Comparison of ENCODE assay signal across 8 mouse cellular contexts in the genomic region with DNA sequence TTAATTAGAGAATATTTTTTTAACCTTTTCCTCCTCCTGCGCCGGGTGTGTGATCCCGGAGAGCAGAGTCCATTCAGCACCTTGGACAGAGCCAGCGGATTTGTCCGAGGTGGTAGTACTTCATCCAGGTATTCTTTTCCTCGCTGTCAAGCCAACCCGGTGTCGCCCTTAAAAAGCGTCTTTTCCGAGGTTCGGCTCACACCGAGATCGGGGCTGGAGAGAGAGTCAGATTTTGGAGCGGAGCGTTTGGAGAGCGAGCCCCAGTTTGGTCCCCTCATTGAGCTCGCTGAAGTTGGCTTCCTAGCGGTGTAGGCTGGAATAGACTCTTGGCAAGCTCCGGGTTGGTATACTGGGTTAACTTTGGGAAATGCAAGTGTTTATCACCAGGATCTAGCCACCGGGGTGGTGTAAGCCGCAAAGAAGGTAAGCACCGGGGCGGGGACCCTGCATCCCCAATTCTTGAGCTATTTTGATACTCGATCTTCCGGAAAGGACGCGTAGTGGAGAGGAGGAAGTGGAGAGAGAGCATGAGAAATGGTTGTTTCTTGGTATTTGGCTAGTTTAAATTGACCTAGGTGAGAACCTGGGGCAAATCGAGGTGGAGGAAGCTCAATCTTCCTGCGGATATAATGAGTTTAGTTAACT. TPM values are rescaled to one million over a fixed set of nuclear protein-coding genes. Genes with fewer than 3 reads are reported as not detected.
DNase-seq lines count a peak whose midpoint lies in the region; ATAC-seq lines count a peak whose summit lies in the region.

No protein-coding gene starts in this region.

- no peaks in the 10 kb centered on the region for H3K36me3 ChIP-seq in embryonic facial prominence, embryonic 14.5 days (ENCODE audit: control insufficient read depth, insufficient read depth, low read length)
- H3K36me3 ChIP-seq in hindbrain, embryonic 13.5 days = no peaks in the 10 kb centered on the region
- H3K36me3 ChIP-seq in midbrain, embryonic 16.5 days (ENCODE audit: control insufficient read depth, insufficient read depth, low read length) = no peaks in the 10 kb centered on the region

- DNase-seq in gastrocnemius, postnatal 10 days = peak; percentile 53
- no peak for DNase-seq in gastrocnemius, adult 8-10 months (ENCODE audit: low spot score in 2 of 2)
- DNase-seq in adrenal gland, postnatal 4 days (ENCODE audit: low spot score in 2 of 2) = peak; percentile 15 to 22
- peak; percentile 76 for DNase-seq in embryonic facial prominence, embryonic 14.5 days (ENCODE audit: low spot score)
- peak; percentile 21 for DNase-seq in left cerebral cortex, postnatal 4 days

- ATAC-seq in embryonic facial prominence, embryonic 14.5 days (ENCODE audit: low read depth) = no peak
- ATAC-seq in hindbrain, embryonic 13.5 days (ENCODE audit: low FRiP score) = no peak
- ATAC-seq in midbrain, embryonic 16.5 days = no peak
- ATAC-seq in erythroblast, adult 5-6 weeks (replicated peaks; ENCODE audit: low FRiP score, poor library complexity, severe bottlenecking) = no peak

- no peaks in the 10 kb centered on the region for H3K9me3 ChIP-seq in embryonic facial prominence, embryonic 14.5 days (ENCODE audit: control insufficient read depth, low read length)
- H3K9me3 ChIP-seq in hindbrain, embryonic 13.5 days = no peaks in the 10 kb centered on the region
- H3K9me3 ChIP-seq in midbrain, embryonic 16.5 days (replicated peaks; ENCODE audit: control insufficient read depth, low read length, poor library complexity, severe bottlenecking) = no peaks in the 10 kb centered on the region

- H3K4me3 ChIP-seq in embryonic facial prominence, embryonic 14.5 days (ENCODE audit: low read depth, low read length) = peak overlapping the region; percentile 13
- H3K4me3 ChIP-seq in hindbrain, embryonic 13.5 days = peak overlapping the region; percentile 71
- peak overlapping the region; percentile 49 for H3K4me3 ChIP-seq in midbrain, embryonic 16.5 days (ENCODE audit: low read depth, low read length)

- WGBS in embryonic facial prominence, embryonic 14.5 days = under 1% methylated on average over 29 of the region's 29 CpGs
- under 1% methylated on average over 29 of the region's 29 CpGs for WGBS in hindbrain, embryonic 13.5 days
- under 1% methylated on average over 29 of the region's 29 CpGs for WGBS in midbrain, embryonic 16.5 days

- H3K9ac ChIP-seq in embryonic facial prominence, embryonic 14.5 days (ENCODE audit: low read depth, low read length) = no peak overlapping the region
- H3K9ac ChIP-seq in hindbrain, embryonic 13.5 days = peak overlapping the region; percentile 91; the same call in 1 of the 2 replicates
- H3K9ac ChIP-seq in midbrain, embryonic 16.5 days (ENCODE audit: low read depth, low read length) = peak overlapping the region; percentile 88

- H3K27me3 ChIP-seq in embryonic facial prominence, embryonic 14.5 days (replicated peaks; ENCODE audit: control insufficient read depth, insufficient read depth, low read length) = peaks cover 64% of the 10 kb centered on the region
- H3K27me3 ChIP-seq in hindbrain, embryonic 13.5 days = peaks cover 54% of the 10 kb centered on the region
- peaks cover 11% of the 10 kb centered on the region for H3K27me3 ChIP-seq in midbrain, embryonic 16.5 days (ENCODE audit: control insufficient read depth, insufficient read depth, low read depth, low read length)

- no peak overlapping the region for H3K27ac ChIP-seq in embryonic facial prominence, embryonic 14.5 days (replicated peaks; ENCODE audit: low read depth, low read length)
- H3K27ac ChIP-seq in hindbrain, embryonic 13.5 days = no peak overlapping the region
- peak overlapping the region; percentile 92 for H3K27ac ChIP-seq in midbrain, embryonic 16.5 days (ENCODE audit: low read length)

- intact Hi-C loops in left cerebral cortex, postnatal 4 days (cut with DNase I) = loop anchor here (5.0 kb wide), 1 partner anchor 394 kb away; the partner anchor contains the start of genes Kif18a and Mettl15

- peaks cover 21% of the 10 kb centered on the region for H3K4me1 ChIP-seq in embryonic facial prominence, embryonic 14.5 days (ENCODE audit: control insufficient read depth, insufficient read depth, low read length)
- H3K4me1 ChIP-seq in hindbrain, embryonic 13.5 days (replicated peaks) = peaks cover 34% of the 10 kb centered on the region
- H3K4me1 ChIP-seq in midbrain, embryonic 16.5 days (ENCODE audit: control insufficient read depth, insufficient read depth, low read length) = peaks cover 17% of the 10 kb centered on the region

- H3K4me2 ChIP-seq in embryonic facial prominence, embryonic 14.5 days (ENCODE audit: low read depth, low read length) = peak overlapping the region; percentile 89
- peak overlapping the region; percentile 88 for H3K4me2 ChIP-seq in hindbrain, embryonic 13.5 days
- H3K4me2 ChIP-seq in midbrain, embryonic 16.5 days (ENCODE audit: low read length) = peak overlapping the region; percentile 100

RNA-seq across cellular contexts. Expression of gene Bdnf, which starts 1.6 kb away (rescaled TPM):
- total RNA-seq in gastrocnemius, postnatal 10 days (2021) = under 1 TPM; 0.23 to 0.47 TPM
- 1 to 10 TPM in 1 of 4 experiments, under 1 TPM in 3; 0.16 to 1.0 (median 0.59) TPM for total RNA-seq in gastrocnemius, adult 8-10 months (2022)
- total RNA-seq in adrenal gland, postnatal 4 days (2021) = under 1 TPM; 0.28 to 0.31 TPM
- polyA plus RNA-seq in embryonic facial prominence, embryonic 14.5 days (2014; fragmentation: Nextera tagmentation; extraction: Ambion mirVana) = 3.2 and 3.6 TPM in 2 replicates
- 3.6 and 4.0 TPM in 2 replicates for polyA plus RNA-seq in hindbrain, embryonic 13.5 days (2015; fragmentation: Nextera tagmentation; extraction: Ambion mirVana)
- total RNA-seq in left cerebral cortex, postnatal 4 days (2021) = 1 to 10 TPM; 3.7 to 5.0 TPM
- 7.3 and 9.3 TPM in 2 replicates for polyA plus RNA-seq in midbrain, embryonic 16.5 days (2015; fragmentation: Nextera tagmentation; extraction: Ambion mirVana)
- total RNA-seq in erythroblast, adult 5-6 weeks (2015; ENCODE audit: low replicate concordance) = not detected in 2 replicates
- total RNA-seq in erythroblast, adult 5-6 weeks (2017; ENCODE audit: low replicate concordance) = not detected in 2 replicates

Comparison
In these comparisons a context has a peak if more than half of its experiments do, and no peak if none do; other contexts are left out.
1. DNase-seq: peak in gastrocnemius, postnatal 10 days (single experiment), adrenal gland, postnatal 4 days (2 of 2), embryonic facial prominence, embryonic 14.5 days (single experiment) and left cerebral cortex, postnatal 4 days (single experiment); none in gastrocnemius, adult 8-10 months (0 of 2).
2. H3K4me3 ChIP-seq: peak in every context shown above with its lines; median percentile 71 in hindbrain, embryonic 13.5 days; 49 in midbrain, embryonic 16.5 days; 13 in embryonic facial prominence, embryonic 14.5 days.
3. Peak in every context shown above with its lines, with median percentiles within 50 percentile points of each other: H3K4me2 ChIP-seq.